Mouse (Mus musculus): ENCODE measurements at regions not wholly inside any gene's neighbourhood (a gene's known extent, or its start where the extent isn't known, plus 50 kb on each side); places are given as distances from the start of the nearest gene placed in this dataset.

DNA sequence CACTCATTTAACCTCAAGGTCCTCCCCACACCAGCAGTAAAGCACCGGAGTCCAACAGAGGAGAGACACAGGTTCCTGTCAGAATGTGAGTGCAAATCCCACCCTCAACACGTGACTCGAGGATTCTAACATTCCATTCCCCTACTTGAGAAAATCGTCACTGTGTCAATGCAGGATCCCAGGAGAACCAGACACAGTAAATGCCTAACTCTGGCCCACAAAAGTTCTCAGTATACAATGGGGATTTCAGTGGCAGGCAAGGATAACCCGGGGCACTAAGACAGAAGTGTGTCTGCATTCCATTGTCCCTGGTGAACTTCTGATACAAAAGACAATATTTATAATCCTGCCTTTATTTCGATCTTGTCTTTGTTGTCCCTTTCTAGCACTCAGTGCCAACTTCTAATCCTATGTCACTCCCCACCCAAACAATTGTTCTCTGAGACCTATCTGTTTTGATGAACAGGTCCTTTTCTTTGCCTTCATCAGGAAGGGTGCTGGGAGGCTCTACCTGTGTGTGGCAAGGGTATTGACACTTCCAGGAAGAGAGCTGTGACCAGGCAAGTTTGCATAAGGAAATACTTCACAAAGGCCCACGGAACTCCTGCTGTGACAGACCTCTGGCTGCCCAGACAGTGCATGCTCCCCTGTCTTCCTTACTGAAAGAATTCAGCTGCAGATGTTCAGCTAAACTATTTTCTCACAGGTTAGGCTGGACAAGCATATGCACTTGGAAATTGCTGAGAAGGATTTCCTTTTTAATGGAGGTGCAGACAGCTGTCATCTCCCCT lies 267.8 kb downstream of the C1d start:
- Histone ChIP-seq H3K27ac (replicated peaks in 1 of 2; ENCODE audit: control insufficient read depth in 1 of 2, insufficient read depth in 1 of 2, low read depth in 2 of 2, low read length in 2 of 2) (no peak overlapping the region), H3K4me3 (ENCODE audit: control insufficient read depth in 1 of 2, insufficient read depth in 1 of 2, low read depth in 1 of 2, low read length in 2 of 2) (no peak overlapping the region), H3K9ac (ENCODE audit: low read length) (no peak overlapping the region), H3K4me1 (ENCODE audit: control insufficient read depth in 2 of 2, insufficient read depth in 2 of 2, low read length in 2 of 2) (no peaks in the 10 kb centered on the region), H3K9me3 (ENCODE audit: control insufficient read depth, low read length) (no peaks in the 10 kb centered on the region), H3K27me3 (ENCODE audit: control insufficient read depth, insufficient read depth, low read length) (no peaks in the 10 kb centered on the region), H3K36me3 (ENCODE audit: control insufficient read depth, insufficient read depth, low read length) (no peaks in the 10 kb centered on the region), H3K4me2 (ENCODE audit: low read length) (no peak overlapping the region)
- WGBS, result 31% methylated on average over 7 of the region's 7 CpGs
- ATAC-seq (ENCODE audit: insufficient number of reproducible peaks, insufficient read depth, low FRiP score, low read depth), result no peak

GRCm38 (mm10) chr11:17526476-17526875 lies 269.1 kb downstream of the C1d start:
- WGBS, result 70% methylated on average over 5 of the region's 5 CpGs
- Histone ChIP-seq H3K4me1 (ENCODE audit: control insufficient read depth in 2 of 2, insufficient read depth in 2 of 2, low read length in 2 of 2) (no peaks in the 10 kb centered on the region), H3K9me3 (ENCODE audit: control insufficient read depth, low read length) (no peaks in the 10 kb centered on the region), H3K27ac (replicated peaks in 1 of 2; ENCODE audit: control insufficient read depth in 1 of 2, insufficient read depth in 1 of 2, low read depth in 2 of 2, low read length in 2 of 2) (no peak overlapping the region), H3K4me2 (ENCODE audit: low read length) (no peak overlapping the region), H3K36me3 (ENCODE audit: control insufficient read depth, insufficient read depth, low read length) (no peaks in the 10 kb centered on the region), H3K4me3 (ENCODE audit: control insufficient read depth in 1 of 2, insufficient read depth in 1 of 2, low read depth in 1 of 2, low read length in 2 of 2) (no peak overlapping the region), H3K27me3 (ENCODE audit: control insufficient read depth, insufficient read depth, low read length) (no peaks in the 10 kb centered on the region), H3K9ac (ENCODE audit: low read length) (no peak overlapping the region)
- ATAC-seq (ENCODE audit: insufficient number of reproducible peaks, insufficient read depth, low FRiP score, low read depth), result no peak

GRCm38 (mm10) chr11:17528609-17529008 lies 271.2 kb downstream of the C1d start:
- 78% methylated on average over 6 of the region's 6 CpGs for WGBS
- Histone ChIP-seq H3K36me3 (ENCODE audit: control insufficient read depth, insufficient read depth, low read length) (no peaks in the 10 kb centered on the region), H3K27ac (replicated peaks in 1 of 2; ENCODE audit: control insufficient read depth in 1 of 2, insufficient read depth in 1 of 2, low read depth in 2 of 2, low read length in 2 of 2) (no peak overlapping the region), H3K4me1 (ENCODE audit: control insufficient read depth in 2 of 2, insufficient read depth in 2 of 2, low read length in 2 of 2) (no peaks in the 10 kb centered on the region), H3K9ac (ENCODE audit: low read length) (no peak overlapping the region), H3K9me3 (ENCODE audit: control insufficient read depth, low read length) (no peaks in the 10 kb centered on the region), H3K27me3 (ENCODE audit: control insufficient read depth, insufficient read depth, low read length) (no peaks in the 10 kb centered on the region), H3K4me3 (ENCODE audit: control insufficient read depth in 1 of 2, insufficient read depth in 1 of 2, low read depth in 1 of 2, low read length in 2 of 2) (no peak overlapping the region), H3K4me2 (ENCODE audit: low read length) (no peak overlapping the region)
- no peak for ATAC-seq (ENCODE audit: insufficient number of reproducible peaks, insufficient read depth, low FRiP score, low read depth)

GRCm38 (mm10) chr11:17533706-17534105 lies 276.3 kb downstream of the C1d start:
- WGBS, result 75% methylated on average over 3 of the region's 3 CpGs
- no peak overlapping the region for H3K9ac ChIP-seq (ENCODE audit: low read length)

DNA sequence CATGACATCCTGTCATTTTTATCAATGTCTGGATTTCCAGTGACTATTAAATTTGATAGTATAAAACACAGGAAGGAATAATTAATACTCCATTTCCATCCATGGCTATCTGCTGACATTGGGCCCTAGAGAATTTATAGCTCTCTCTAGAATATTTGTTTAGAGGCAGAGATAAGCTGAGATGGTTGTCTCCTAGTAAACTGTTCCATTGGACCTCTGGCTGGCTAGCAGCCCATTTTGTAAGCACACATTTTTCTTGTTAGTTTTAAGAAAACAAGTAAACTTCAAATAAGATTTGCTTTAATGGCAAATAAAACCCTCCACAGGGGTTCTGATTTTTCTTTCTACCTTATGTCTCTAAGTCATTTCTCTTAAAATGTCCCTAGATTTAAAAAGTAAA lies 288.9 kb downstream of the C1d start:
- H3K36me3 ChIP-seq (ENCODE audit: control insufficient read depth, insufficient read depth, low read length), result no peaks in the 10 kb centered on the region
- no peak overlapping the region for H3K4me3 ChIP-seq (ENCODE audit: control insufficient read depth in 1 of 2, insufficient read depth in 1 of 2, low read depth in 1 of 2, low read length in 2 of 2)
- no peak overlapping the region for H3K27ac ChIP-seq (replicated peaks in 1 of 2; ENCODE audit: control insufficient read depth in 1 of 2, insufficient read depth in 1 of 2, low read depth in 2 of 2, low read length in 2 of 2)
- no peak overlapping the region for H3K4me2 ChIP-seq (ENCODE audit: low read length)
- 0 out of 2 replicates have a peak, but pooled peaks cover 2% of the 10 kb centered on the region for H3K9me3 ChIP-seq (ENCODE audit: control insufficient read depth, low read length)
- no peaks in the 10 kb centered on the region for H3K27me3 ChIP-seq (ENCODE audit: control insufficient read depth, insufficient read depth, low read length)
- no peak for ATAC-seq (ENCODE audit: insufficient number of reproducible peaks, insufficient read depth, low FRiP score, low read depth)
- no peaks in the 10 kb centered on the region for H3K4me1 ChIP-seq (ENCODE audit: control insufficient read depth in 2 of 2, insufficient read depth in 2 of 2, low read length in 2 of 2)
- no peak overlapping the region for H3K9ac ChIP-seq (ENCODE audit: low read length)

More at GRCm38 (mm10) chr11:17533706-17534105, 276.3 kb downstream of the C1d start:
- Histone ChIP-seq H3K4me3 (ENCODE audit: control insufficient read depth in 1 of 2, insufficient read depth in 1 of 2, low read depth in 1 of 2, low read length in 2 of 2) (no peak overlapping the region), H3K36me3 (ENCODE audit: control insufficient read depth, insufficient read depth, low read length) (no peaks in the 10 kb centered on the region), H3K9me3 (ENCODE audit: control insufficient read depth, low read length) (no peaks in the 10 kb centered on the region), H3K27ac (replicated peaks in 1 of 2; ENCODE audit: control insufficient read depth in 1 of 2, insufficient read depth in 1 of 2, low read depth in 2 of 2, low read length in 2 of 2) (no peak overlapping the region), H3K4me1 (ENCODE audit: control insufficient read depth in 2 of 2, insufficient read depth in 2 of 2, low read length in 2 of 2) (no peaks in the 10 kb centered on the region), H3K4me2 (ENCODE audit: low read length) (no peak overlapping the region), H3K27me3 (ENCODE audit: control insufficient read depth, insufficient read depth, low read length) (no peaks in the 10 kb centered on the region)
- ATAC-seq (ENCODE audit: insufficient number of reproducible peaks, insufficient read depth, low FRiP score, low read depth), result no peak

GRCm38 (mm10) chr11:17549148-17549547 lies 291.8 kb downstream of the C1d start:
- ATAC-seq (ENCODE audit: insufficient number of reproducible peaks, insufficient read depth, low FRiP score, low read depth), result no peak
- Histone ChIP-seq H3K4me3 (ENCODE audit: control insufficient read depth in 1 of 2, insufficient read depth in 1 of 2, low read depth in 1 of 2, low read length in 2 of 2) (no peak overlapping the region), H3K9me3 (ENCODE audit: control insufficient read depth, low read length) (0 out of 2 replicates have a peak, but pooled peaks cover 2% of the 10 kb centered on the region), H3K4me2 (ENCODE audit: low read length) (no peak overlapping the region), H3K9ac (ENCODE audit: low read length) (no peak overlapping the region), H3K27me3 (ENCODE audit: control insufficient read depth, insufficient read depth, low read length) (no peaks in the 10 kb centered on the region), H3K4me1 (ENCODE audit: control insufficient read depth in 2 of 2, insufficient read depth in 2 of 2, low read length in 2 of 2) (no peaks in the 10 kb centered on the region), H3K36me3 (ENCODE audit: control insufficient read depth, insufficient read depth, low read length) (no peaks in the 10 kb centered on the region), H3K27ac (replicated peaks in 1 of 2; ENCODE audit: control insufficient read depth in 1 of 2, insufficient read depth in 1 of 2, low read depth in 2 of 2, low read length in 2 of 2) (no peak overlapping the region)
- WGBS, result 83% methylated on average over 5 of the region's 5 CpGs

DNA sequence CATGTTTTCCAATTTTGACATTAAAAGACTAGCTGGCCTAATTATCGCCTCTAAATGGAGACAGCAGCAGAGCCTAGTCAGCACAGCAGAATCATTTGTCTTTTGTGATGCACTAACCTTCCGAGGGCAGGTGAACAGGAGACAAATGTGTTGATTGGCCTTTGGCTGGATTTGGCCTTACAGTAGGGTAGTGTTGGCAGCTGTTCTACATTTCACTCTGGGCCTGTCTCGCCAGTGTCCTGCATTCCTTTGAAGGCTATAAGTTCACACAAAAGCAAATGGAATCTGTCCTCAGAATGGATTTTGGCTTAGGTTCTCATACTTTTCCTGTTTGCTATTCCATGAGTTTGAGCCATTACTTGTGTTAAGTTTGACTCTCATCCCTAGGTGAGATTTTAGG lies 297.9 kb downstream of the C1d start:
- ATAC-seq (ENCODE audit: insufficient number of reproducible peaks, insufficient read depth, low FRiP score, low read depth), result no peak
- Histone ChIP-seq H3K4me1 (ENCODE audit: control insufficient read depth in 2 of 2, insufficient read depth in 2 of 2, low read length in 2 of 2) (no peaks in the 10 kb centered on the region), H3K4me3 (ENCODE audit: control insufficient read depth in 1 of 2, insufficient read depth in 1 of 2, low read depth in 1 of 2, low read length in 2 of 2) (no peak overlapping the region), H3K27me3 (ENCODE audit: control insufficient read depth, insufficient read depth, low read length) (no peaks in the 10 kb centered on the region), H3K9me3 (ENCODE audit: control insufficient read depth, low read length) (no peaks in the 10 kb centered on the region), H3K27ac (replicated peaks in 1 of 2; ENCODE audit: control insufficient read depth in 1 of 2, insufficient read depth in 1 of 2, low read depth in 2 of 2, low read length in 2 of 2) (no peak overlapping the region), H3K36me3 (ENCODE audit: control insufficient read depth, insufficient read depth, low read length) (no peaks in the 10 kb centered on the region), H3K9ac (ENCODE audit: low read length) (no peak overlapping the region), H3K4me2 (ENCODE audit: low read length) (no peak overlapping the region)
- 57% methylated on average over 3 of the region's 3 CpGs for WGBS

Measured in heart, embryonic 14.5 days (tissue).